Comparison of ENCODE assay signal across 8 mouse cellular contexts in genomic region chr1:155093145-155093791, GRCm38 (mm10). TPM values are rescaled to one million over a fixed set of nuclear protein-coding genes. Genes with fewer than 3 reads are reported as not detected.
DNase-seq lines count a peak whose midpoint lies in the region; ATAC-seq and TF ChIP-seq lines count a peak whose summit lies in the region.

No protein-coding gene starts in this region.

- H3K27ac ChIP-seq in embryonic facial prominence, embryonic 12.5 days = peak overlapping the region; percentile 85
- peak overlapping the region; percentile 70 for H3K27ac ChIP-seq in hindbrain, embryonic 13.5 days
- peak overlapping the region; percentile 92 for H3K27ac ChIP-seq in lung, embryonic 14.5 days (ENCODE audit: low read depth)

- no peak for TF ChIP-seq CTCF in lung, embryonic 14.5 days (IDR thresholded peaks at IDR 0.05; ENCODE audit: low read depth)

- H3K4me2 ChIP-seq in embryonic facial prominence, embryonic 12.5 days (replicated peaks) = no peak overlapping the region
- no peak overlapping the region for H3K4me2 ChIP-seq in hindbrain, embryonic 13.5 days
- H3K4me2 ChIP-seq in lung, embryonic 14.5 days = peak overlapping the region; percentile 29

- 0 out of 2 replicates have a peak, but pooled peaks have one; percentile 30 for ATAC-seq in embryonic facial prominence, embryonic 12.5 days (ENCODE audit: insufficient number of reproducible peaks, insufficient read depth, low FRiP score, low TSS enrichment)
- ATAC-seq in hindbrain, embryonic 13.5 days (ENCODE audit: low FRiP score) = no peak; the same call in 1 of the 2 replicates
- ATAC-seq in lung, embryonic 14.5 days (ENCODE audit: insufficient read depth) = peak; percentile 75

- H3K9me3 ChIP-seq in embryonic facial prominence, embryonic 12.5 days = no peaks in the 10 kb centered on the region
- no peaks in the 10 kb centered on the region for H3K9me3 ChIP-seq in hindbrain, embryonic 13.5 days
- H3K9me3 ChIP-seq in lung, embryonic 14.5 days (ENCODE audit: low read depth, low read length) = no peaks in the 10 kb centered on the region

- H3K36me3 ChIP-seq in embryonic facial prominence, embryonic 12.5 days = no peaks in the 10 kb centered on the region
- no peaks in the 10 kb centered on the region for H3K36me3 ChIP-seq in hindbrain, embryonic 13.5 days
- peaks cover 6% of the 10 kb centered on the region; the same call in 1 of the 2 replicates for H3K36me3 ChIP-seq in lung, embryonic 14.5 days (ENCODE audit: insufficient read depth)

- H3K9ac ChIP-seq in embryonic facial prominence, embryonic 12.5 days = no peak overlapping the region
- no peak overlapping the region for H3K9ac ChIP-seq in hindbrain, embryonic 13.5 days
- H3K9ac ChIP-seq in lung, embryonic 14.5 days = no peak overlapping the region

- peak; percentile 38 for DNase-seq in adrenal gland, postnatal 25 days
- no peak for DNase-seq in adrenal gland, adult 18-20 months (ENCODE audit: low spot score in 2 of 2)
- DNase-seq in lung, embryonic 14.5 days = peak; percentile 86
- DNase-seq in ovary, postnatal 14 days (ENCODE audit: low spot score) = no peak
- no peak for DNase-seq in left cerebral cortex, adult 8-10 months (ENCODE audit: low spot score in 2 of 2)
- no peak for DNase-seq in layer of hippocampus, postnatal 14 days (ENCODE audit: low spot score in 2 of 2)

- H3K4me3 ChIP-seq in embryonic facial prominence, embryonic 12.5 days = no peak overlapping the region
- H3K4me3 ChIP-seq in hindbrain, embryonic 13.5 days = no peak overlapping the region
- no peak overlapping the region for H3K4me3 ChIP-seq in lung, embryonic 14.5 days (ENCODE audit: low read depth, low read length)

- 21% methylated on average over 4 of the region's 4 CpGs for WGBS in embryonic facial prominence, embryonic 12.5 days
- WGBS in hindbrain, embryonic 13.5 days = 23% methylated on average over 4 of the region's 4 CpGs
- 17% methylated on average over 4 of the region's 4 CpGs for WGBS in lung, embryonic 14.5 days

- H3K27me3 ChIP-seq in embryonic facial prominence, embryonic 12.5 days = no peaks in the 10 kb centered on the region
- no peaks in the 10 kb centered on the region for H3K27me3 ChIP-seq in hindbrain, embryonic 13.5 days
- no peaks in the 10 kb centered on the region for H3K27me3 ChIP-seq in lung, embryonic 14.5 days (ENCODE audit: insufficient read depth, low read length)

- peaks cover 45% of the 10 kb centered on the region for H3K4me1 ChIP-seq in embryonic facial prominence, embryonic 12.5 days
- H3K4me1 ChIP-seq in hindbrain, embryonic 13.5 days (replicated peaks) = peaks cover 49% of the 10 kb centered on the region
- peaks cover 52% of the 10 kb centered on the region for H3K4me1 ChIP-seq in lung, embryonic 14.5 days (ENCODE audit: insufficient read depth)

RNA-seq across cellular contexts. Expression of gene Ier5, which starts 6.2 kb away (rescaled TPM):
- 6.7 and 9.1 TPM in 2 replicates for total RNA-seq in adrenal gland, postnatal 25 days (2021)
- total RNA-seq in adrenal gland, adult 18-20 months (2021) = 10 to 100 TPM in 1 of 2 experiments, 1 to 10 TPM in 1; 9.4 to 15.5 TPM
- polyA plus RNA-seq in embryonic facial prominence, embryonic 12.5 days (2016; fragmentation: Nextera tagmentation; extraction: Ambion mirVana) = 17.3 and 19.9 TPM in 2 replicates
- polyA plus RNA-seq in hindbrain, embryonic 13.5 days (2015; fragmentation: Nextera tagmentation; extraction: Ambion mirVana) = 5.5 and 8.8 TPM in 2 replicates
- polyA plus RNA-seq in lung, embryonic 14.5 days (2014; fragmentation: Nextera tagmentation; extraction: Ambion mirVana) = 14.6 and 15.1 TPM in 2 replicates
- total RNA-seq in left cerebral cortex, adult 8-10 months (2022) = 10 to 100 TPM; 43.5 to 50.4 (median 47.5) TPM
- 10 to 100 TPM; 17.9 to 19.8 TPM for total RNA-seq in layer of hippocampus, postnatal 14 days (2021)

RNA-seq across cellular contexts. Expression of gene Mr1, which starts 53.3 kb away (rescaled TPM):
- 18.1 and 31.4 TPM in 2 replicates for total RNA-seq in adrenal gland, postnatal 25 days (2021)
- total RNA-seq in adrenal gland, adult 18-20 months (2021) = 10 to 100 TPM; 24.9 to 32.1 TPM
- polyA plus RNA-seq in embryonic facial prominence, embryonic 12.5 days (2016; fragmentation: Nextera tagmentation; extraction: Ambion mirVana) = 4.6 and 6.2 TPM in 2 replicates
- polyA plus RNA-seq in hindbrain, embryonic 13.5 days (2015; fragmentation: Nextera tagmentation; extraction: Ambion mirVana) = 1.3 and 2.1 TPM in 2 replicates
- polyA plus RNA-seq in lung, embryonic 14.5 days (2014; fragmentation: Nextera tagmentation; extraction: Ambion mirVana) = 13.6 and 13.7 TPM in 2 replicates
- total RNA-seq in left cerebral cortex, adult 8-10 months (2022) = 1 to 10 TPM; 4.2 to 5.1 (median 4.7) TPM
- total RNA-seq in layer of hippocampus, postnatal 14 days (2021) = 1 to 10 TPM; 3.3 to 4.1 TPM

Comparison
In these comparisons a context has a peak if more than half of its experiments do, and no peak if none do; other contexts are left out.
1. DNase-seq: peak in adrenal gland, postnatal 25 days (single experiment) and lung, embryonic 14.5 days (single experiment); none in adrenal gland, adult 18-20 months (0 of 2), ovary, postnatal 14 days (single experiment), left cerebral cortex, adult 8-10 months (0 of 2) and layer of hippocampus, postnatal 14 days (0 of 2).
2. Peak in every context shown above with its lines, with median percentiles within 50 percentile points of each other: H3K27ac ChIP-seq.